Mouse (Mus musculus): ENCODE data around the gene Olfr695. TPM values are rescaled to one million over a fixed set of nuclear protein-coding genes. Genes with fewer than 3 reads are reported as not detected.
"Not testable (repeated sequence)": the region's sequence is repeated elsewhere in the genome, so short reads cannot be mapped to it uniquely, and the experiment has no call there.

The Olfr695 gene
- not detected in 2 replicates for polyA plus RNA-seq (2015; fragmentation: Nextera tagmentation; extraction: Ambion mirVana)

DNA sequence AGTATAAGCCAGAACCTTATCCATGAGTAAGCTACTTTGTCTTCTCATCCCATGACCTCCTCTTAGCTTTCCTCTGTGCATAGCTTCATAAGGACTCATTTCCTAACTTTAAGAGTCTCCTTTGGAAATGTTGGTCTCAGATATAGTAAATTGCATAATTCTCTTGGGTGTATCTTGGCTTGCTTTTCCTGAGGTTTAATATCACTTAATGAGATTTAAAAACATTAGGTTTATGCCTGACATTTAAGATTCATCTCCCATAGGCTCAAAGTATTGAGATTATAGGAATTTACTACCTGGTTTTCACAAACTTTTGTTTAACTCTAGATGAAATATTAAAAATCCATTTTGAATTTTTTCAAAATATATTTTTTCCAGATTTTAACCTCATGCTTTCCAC lies at the start of gene Olfr695:
Gene Olfr695 (minus strand): TSS at position 101 of the 400 bp plus-strand sequence.
- no peak within 1 kb of the TSS for H3K4me3 ChIP-seq (replicated peaks)
- H3K27ac ChIP-seq: no peak within 1 kb of the TSS
- no peak within 1 kb of the TSS for H3K9ac ChIP-seq
- H3K27me3 ChIP-seq (replicated peaks): no peaks in the 10 kb centered on the region
- H3K4me1 ChIP-seq (replicated peaks): no peaks in the 10 kb centered on the region
- H3K36me3 ChIP-seq: no peaks in the 10 kb centered on the region
- H3K4me2 ChIP-seq (replicated peaks): no peak within 1 kb of the TSS
- H3K9me3 ChIP-seq: no peaks in the 10 kb centered on the region
- no peak for ATAC-seq

DNA sequence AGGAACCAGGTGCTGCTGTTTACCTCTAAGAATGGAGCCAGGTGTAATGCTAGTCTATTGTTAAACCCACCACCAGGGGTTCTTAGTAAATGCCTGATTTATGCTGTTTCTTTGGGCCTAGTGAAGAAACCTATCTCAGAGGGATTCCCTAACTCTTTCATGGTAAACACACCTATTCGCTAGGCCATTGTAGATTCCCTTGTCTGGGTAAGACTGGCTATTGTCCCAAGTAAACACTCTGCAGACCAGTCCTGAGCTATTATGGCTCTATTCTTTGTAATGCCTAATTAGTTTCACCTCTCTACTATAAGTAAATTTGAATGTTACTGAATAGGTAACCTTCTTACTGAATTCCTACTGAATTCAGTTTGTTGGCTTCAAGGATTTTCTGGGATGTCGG lies 44.8 kb upstream of the Olfr695 start:
- not testable (repeated sequence) for H3K4me3 ChIP-seq (replicated peaks); H3K9me3 ChIP-seq; H3K4me2 ChIP-seq (replicated peaks); H3K9ac ChIP-seq; H3K36me3 ChIP-seq; H3K27ac ChIP-seq; ATAC-seq; H3K4me1 ChIP-seq (replicated peaks); H3K27me3 ChIP-seq (replicated peaks)
- WGBS: 83% methylated on average over 2 of the region's 2 CpGs

- Histone ChIP-seq H3K4me3 (replicated peaks) (no peak overlapping the region), H3K9me3 (no peaks in the 10 kb centered on the region), H3K36me3 (no peaks in the 10 kb centered on the region), H3K9ac (no peak overlapping the region), H3K27me3 (replicated peaks) (no peaks in the 10 kb centered on the region), H3K27ac (no peak overlapping the region), H3K4me1 (replicated peaks) (no peaks in the 10 kb centered on the region), H3K4me2 (replicated peaks) (no peak overlapping the region)
- 87% methylated on average over 2 of the region's 2 CpGs for WGBS
- ATAC-seq: no peak
Measured at GRCm38 (mm10) chr7:106758800-106759199, 42.6 kb upstream of the Olfr695 start.

DNA sequence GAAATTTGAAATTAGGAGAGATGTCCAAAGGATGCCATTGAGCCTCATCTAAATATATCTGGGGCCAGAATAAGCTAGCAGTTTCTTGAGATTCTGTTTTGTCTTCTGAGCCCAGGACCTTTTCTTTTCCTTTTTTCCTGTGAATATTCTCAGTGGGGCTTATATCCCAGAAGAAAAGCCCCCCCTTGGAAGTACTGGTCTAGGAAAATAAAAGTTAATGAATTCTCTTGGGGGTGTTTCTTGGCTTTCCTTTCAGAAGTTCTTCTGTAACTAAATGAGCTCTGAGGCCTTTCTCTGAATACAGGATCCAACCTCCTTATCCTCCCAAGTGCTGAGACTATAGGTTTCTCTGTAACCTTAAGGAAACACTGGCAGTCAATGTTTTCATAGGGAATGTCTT lies 39.1 kb upstream of the Olfr695 start, which contains the start of gene Olfr698:
Gene Olfr698 (minus strand): TSS at position 101 of the 400 bp plus-strand sequence.
- no peak for ATAC-seq
- Histone ChIP-seq H3K9ac (no peak within 1 kb of the TSS), H3K4me2 (replicated peaks) (no peak within 1 kb of the TSS), H3K4me1 (replicated peaks) (no peaks in the 10 kb centered on the region), H3K4me3 (replicated peaks) (no peak within 1 kb of the TSS), H3K27ac (no peak within 1 kb of the TSS), H3K27me3 (replicated peaks) (no peaks in the 10 kb centered on the region), H3K9me3 (no peaks in the 10 kb centered on the region), H3K36me3 (no peaks in the 10 kb centered on the region)

DNA sequence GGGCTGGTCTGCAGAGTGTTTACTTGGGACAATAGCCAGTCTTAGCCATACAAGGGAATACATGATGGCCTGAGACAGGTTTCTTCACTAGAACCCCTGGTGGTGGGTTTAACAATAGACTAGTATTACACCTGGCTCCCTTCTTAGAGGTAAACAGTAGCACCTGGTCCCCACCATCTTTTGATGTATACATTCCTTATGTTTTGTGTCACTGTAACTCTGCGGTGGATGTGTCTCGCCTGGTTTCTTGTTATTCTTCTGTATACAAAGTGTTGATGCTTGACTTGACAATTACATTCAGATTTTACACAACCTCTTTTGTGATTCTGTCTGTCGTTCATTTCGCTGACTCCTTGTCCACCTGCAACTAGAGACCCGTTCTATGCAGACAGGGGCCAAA lies 29.6 kb upstream of the Olfr695 start:
- 90% methylated on average over 5 of the region's 5 CpGs for WGBS
- H3K36me3 ChIP-seq: no peaks in the 10 kb centered on the region
- H3K27me3 ChIP-seq (replicated peaks): no peaks in the 10 kb centered on the region
- ATAC-seq: no peak
- no peak overlapping the region for H3K4me3 ChIP-seq (replicated peaks)
- H3K4me1 ChIP-seq (replicated peaks): no peaks in the 10 kb centered on the region
- H3K27ac ChIP-seq: no peak overlapping the region
- H3K9me3 ChIP-seq: no peaks in the 10 kb centered on the region
- no peak overlapping the region for H3K4me2 ChIP-seq (replicated peaks)
- H3K9ac ChIP-seq: no peak overlapping the region

DNA sequence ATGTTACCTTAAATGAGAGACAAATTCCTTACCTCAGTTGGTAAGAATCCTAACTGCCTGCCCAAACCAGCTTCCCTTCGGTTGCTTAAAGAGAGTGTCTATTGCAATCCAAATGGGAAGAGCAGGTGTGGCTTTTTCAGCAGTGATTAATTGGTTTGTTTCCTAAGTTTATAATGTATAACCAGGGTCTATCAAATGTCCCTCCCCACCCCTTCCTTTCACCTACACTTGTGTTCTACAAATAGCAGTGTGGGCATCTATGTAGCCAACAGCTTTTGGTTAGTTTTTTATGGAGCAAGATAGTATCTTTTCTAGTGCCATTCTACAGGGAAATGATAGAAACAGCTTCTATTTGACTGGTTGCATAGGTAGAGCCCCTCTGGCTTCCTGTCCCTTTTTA lies 26.1 kb upstream of the Olfr695 start, which contains the start of gene Olfr697:
Gene Olfr697 (minus strand): TSS at position 101 of the 400 bp plus-strand sequence.
- 69% methylated on average over 1 of the region's 1 CpGs for WGBS
- H3K27ac ChIP-seq: no peak within 1 kb of the TSS
- H3K4me1 ChIP-seq (replicated peaks): no peaks in the 10 kb centered on the region
- no peaks in the 10 kb centered on the region for H3K36me3 ChIP-seq
- H3K4me3 ChIP-seq (replicated peaks): no peak within 1 kb of the TSS
- no peak within 1 kb of the TSS for H3K4me2 ChIP-seq (replicated peaks)
- H3K27me3 ChIP-seq (replicated peaks): no peaks in the 10 kb centered on the region
- ATAC-seq: no peak
- no peak within 1 kb of the TSS for H3K9ac ChIP-seq
- H3K9me3 ChIP-seq: no peaks in the 10 kb centered on the region

- no peaks in the 10 kb centered on the region for H3K27me3 ChIP-seq (replicated peaks)
- no peaks in the 10 kb centered on the region for H3K4me1 ChIP-seq (replicated peaks)
- no peak overlapping the region for H3K4me3 ChIP-seq (replicated peaks)
- H3K27ac ChIP-seq: no peak overlapping the region
- no peaks in the 10 kb centered on the region for H3K9me3 ChIP-seq
- no peak overlapping the region for H3K9ac ChIP-seq
- H3K36me3 ChIP-seq: no peaks in the 10 kb centered on the region
- H3K4me2 ChIP-seq (replicated peaks): no peak overlapping the region
- no peak for ATAC-seq
Measured at GRCm38 (mm10) chr7:106737028-106737427, 20.8 kb upstream of the Olfr695 start.

DNA sequence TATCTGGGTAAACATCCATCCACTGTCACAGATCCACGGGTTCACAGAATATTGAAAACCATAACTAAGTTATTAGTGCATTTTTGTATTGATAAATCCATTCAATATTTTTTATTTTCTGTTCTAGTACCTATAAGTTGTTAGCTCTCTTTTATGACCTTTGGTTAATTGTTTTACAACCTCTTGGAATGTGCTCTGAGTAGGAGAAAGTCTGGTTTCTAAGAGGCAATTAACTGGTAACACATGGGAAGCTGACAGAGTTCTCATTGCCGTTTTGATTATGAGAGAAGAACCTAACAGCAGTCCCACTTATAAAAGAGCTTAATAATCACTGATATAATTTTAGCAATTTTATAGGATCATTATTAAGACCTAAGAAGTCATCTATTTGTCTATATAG lies 17.5 kb upstream of the Olfr695 start:
- Histone ChIP-seq H3K36me3 (no peaks in the 10 kb centered on the region), H3K4me1 (replicated peaks) (no peaks in the 10 kb centered on the region), H3K9me3 (no peaks in the 10 kb centered on the region), H3K9ac (no peak overlapping the region), H3K27ac (no peak overlapping the region), H3K4me2 (replicated peaks) (no peak overlapping the region), H3K27me3 (replicated peaks) (no peaks in the 10 kb centered on the region), H3K4me3 (replicated peaks) (no peak overlapping the region)
- WGBS: 17% methylated on average over 2 of the region's 2 CpGs
- peak; percentile 86 for ATAC-seq

- ATAC-seq: not testable (repeated sequence)
Measured at GRCm38 (mm10) chr7:106725654-106726053, 9.5 kb upstream of the Olfr695 start.

GRCm38 (mm10) chr7:106711463-106711862 lies 4.7 kb downstream of the Olfr695 start:
- Histone ChIP-seq H3K9ac (no peak overlapping the region), H3K4me1 (replicated peaks) (no peaks in the 10 kb centered on the region), H3K9me3 (no peaks in the 10 kb centered on the region), H3K27me3 (replicated peaks) (no peaks in the 10 kb centered on the region), H3K36me3 (no peaks in the 10 kb centered on the region), H3K27ac (no peak overlapping the region), H3K4me2 (replicated peaks) (no peak overlapping the region), H3K4me3 (replicated peaks) (no peak overlapping the region)
- no peak for ATAC-seq
- 86% methylated on average over 6 of the region's 6 CpGs for WGBS

More at GRCm38 (mm10) chr7:106725654-106726053, 9.5 kb upstream of the Olfr695 start:
- not testable (repeated sequence) for H3K9ac ChIP-seq; H3K27me3 ChIP-seq (replicated peaks); H3K36me3 ChIP-seq; H3K4me1 ChIP-seq (replicated peaks); H3K4me2 ChIP-seq (replicated peaks); H3K9me3 ChIP-seq; H3K4me3 ChIP-seq (replicated peaks); H3K27ac ChIP-seq
- WGBS: 74% methylated on average over 2 of the region's 2 CpGs

DNA sequence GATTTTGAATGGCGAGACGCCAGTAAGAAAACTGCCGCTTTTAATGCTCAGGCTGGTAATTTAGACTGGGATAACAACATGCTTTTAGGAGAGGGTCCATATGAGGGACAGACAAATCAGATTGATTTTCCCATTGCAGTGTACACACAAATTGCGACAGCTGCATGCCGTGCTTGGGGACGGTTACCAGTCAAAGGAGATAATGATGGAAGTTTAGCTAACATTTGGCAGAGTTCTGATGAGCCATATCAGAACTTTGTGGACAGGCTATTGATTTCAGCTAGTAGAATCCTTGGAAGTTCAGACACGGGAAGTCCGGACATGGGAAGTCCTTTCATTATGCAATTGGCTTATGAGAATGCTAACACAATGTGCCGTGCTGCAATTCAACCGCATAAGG lies 8.5 kb downstream of the Olfr695 start:
- not testable (repeated sequence) for H3K9ac ChIP-seq; H3K9me3 ChIP-seq; H3K27me3 ChIP-seq (replicated peaks); H3K36me3 ChIP-seq; H3K4me2 ChIP-seq (replicated peaks); H3K4me3 ChIP-seq (replicated peaks); H3K27ac ChIP-seq; ATAC-seq; H3K4me1 ChIP-seq (replicated peaks)
- WGBS: 85% methylated on average over 10 of the region's 10 CpGs

DNA sequence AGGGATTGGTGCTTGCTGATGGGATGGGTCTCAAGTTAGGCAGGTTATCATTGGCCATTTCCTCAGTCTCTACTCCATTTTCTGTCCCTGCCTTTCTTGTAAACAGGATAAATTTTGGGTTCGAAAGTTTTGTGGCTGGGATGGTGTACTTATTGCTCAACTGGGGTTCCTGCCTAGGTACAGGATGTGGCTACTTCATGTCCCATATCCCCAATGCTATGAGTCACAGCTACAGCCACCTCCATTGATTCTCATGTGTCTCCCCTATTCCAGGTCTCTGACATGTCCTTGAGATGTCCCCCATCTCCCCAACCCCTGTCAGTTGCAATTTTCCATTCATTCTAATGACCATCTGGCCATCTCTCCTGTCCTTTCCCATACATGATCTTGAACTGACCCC lies 19.3 kb downstream of the Olfr695 start:
- Histone ChIP-seq H3K27ac (no peak overlapping the region), H3K36me3 (no peaks in the 10 kb centered on the region), H3K27me3 (replicated peaks) (no peaks in the 10 kb centered on the region), H3K4me1 (replicated peaks) (no peaks in the 10 kb centered on the region), H3K4me3 (replicated peaks) (no peak overlapping the region), H3K9ac (no peak overlapping the region), H3K9me3 (no peaks in the 10 kb centered on the region), H3K4me2 (replicated peaks) (no peak overlapping the region)
- no peak for ATAC-seq
- WGBS: 77% methylated on average over 1 of the region's 1 CpGs

GRCm38 (mm10) chr7:106692976-106693375 lies 23.2 kb downstream of the Olfr695 start:
- no peak for ATAC-seq
- no peaks in the 10 kb centered on the region for H3K36me3 ChIP-seq
- WGBS: 89% methylated on average over 3 of the region's 3 CpGs
- H3K4me3 ChIP-seq (replicated peaks): no peak overlapping the region
- no peak overlapping the region for H3K4me2 ChIP-seq (replicated peaks)
- no peak overlapping the region for H3K9ac ChIP-seq
- no peaks in the 10 kb centered on the region for H3K27me3 ChIP-seq (replicated peaks)
- H3K9me3 ChIP-seq: no peaks in the 10 kb centered on the region
- no peaks in the 10 kb centered on the region for H3K4me1 ChIP-seq (replicated peaks)
- no peak overlapping the region for H3K27ac ChIP-seq
